Mouse (Mus musculus): ENCODE measurements around the gene Jak2.

DNA sequence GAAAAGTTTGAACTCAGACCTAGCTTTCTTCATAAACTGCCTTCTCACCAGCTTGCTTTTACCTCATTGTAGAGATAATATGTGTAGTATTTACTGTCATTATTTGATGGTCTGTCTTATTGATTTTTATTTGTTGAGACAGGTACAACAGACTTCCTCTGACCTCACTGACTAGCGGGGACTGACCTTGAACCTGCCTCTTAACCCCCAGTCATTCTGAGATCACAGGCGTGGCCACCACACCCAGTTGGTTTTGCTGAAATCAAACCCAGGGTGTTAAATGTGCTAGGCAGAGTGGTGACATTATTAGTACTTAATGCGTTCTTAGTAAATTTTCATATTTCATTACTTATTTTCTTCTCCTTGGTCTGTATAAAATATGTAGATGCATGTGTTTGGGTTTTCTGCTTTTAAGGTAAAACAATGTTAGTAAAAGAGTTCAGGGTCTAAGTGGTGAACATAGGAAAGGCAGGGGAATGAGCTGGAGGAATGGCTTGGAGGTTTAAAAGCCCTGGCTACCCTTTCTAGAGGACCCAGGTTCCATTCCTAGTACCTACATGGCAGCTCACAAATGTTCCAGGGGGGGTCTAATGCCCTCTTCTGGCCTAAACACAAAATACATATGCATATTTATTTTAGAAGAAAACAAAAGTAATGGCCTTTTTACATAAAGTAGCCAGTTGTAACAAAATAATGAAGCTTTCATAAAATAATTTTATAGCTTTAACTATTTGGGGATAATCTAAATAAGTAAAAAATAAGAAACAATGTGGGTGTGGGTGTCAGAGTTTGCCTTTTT, 20.6 kb downstream of the Jak2 start:
- TF ChIP-seq EP300 (IDR thresholded peaks at IDR 0.05; ENCODE audit: low read depth in 1 of 2, low read length in 2 of 2) = no peak
- peak; percentile 42 to 84 (median 49) for TF ChIP-seq CTCF (IDR thresholded peaks at IDR 0.05 in 2 of 3, conservative IDR thresholded peaks at IDR 0.05 in 1 of 3; ENCODE audit: control insufficient read depth in 1 of 3, insufficient read depth in 1 of 3, low read depth in 2 of 3, low read length in 3 of 3, poor library complexity in 1 of 3, severe bottlenecking in 1 of 3)
- TF ChIP-seq POLR2AphosphoS5 (IDR thresholded peaks at IDR 0.05; ENCODE audit: borderline replicate concordance, low read depth, low read length) = no peak
- 0 out of 2 replicates have a peak, but pooled peaks have one; percentile 55 for TF ChIP-seq MXI1 (IDR thresholded peaks at IDR 0.05; ENCODE audit: low read depth, low read length)
- TF ChIP-seq POLR2A (IDR thresholded peaks at IDR 0.05; ENCODE audit: control insufficient read depth in 1 of 2, insufficient read depth in 1 of 2, low read depth in 1 of 2, low read length in 2 of 2, poor library complexity in 1 of 2) = no peak
- TF ChIP-seq MEF2A (IDR thresholded peaks at IDR 0.05; ENCODE audit: extremely low read depth, insufficient replicate concordance, low read depth, low read length, poor library complexity, severe bottlenecking) = no peak
- TF ChIP-seq GATA1 (IDR thresholded peaks at IDR 0.05; ENCODE audit: low read depth, low read length) = no peak
- TF ChIP-seq SIN3A (IDR thresholded peaks at IDR 0.05; ENCODE audit: low read length) = no peak
- TF ChIP-seq HCFC1 (IDR thresholded peaks at IDR 0.05; ENCODE audit: low read depth, low read length) = 0 out of 2 replicates have a peak, but pooled peaks have one; percentile 29
- TF ChIP-seq BHLHE40 (IDR thresholded peaks at IDR 0.05; ENCODE audit: borderline replicate concordance, low read depth, low read length) = no peak
- peak; percentile 41; the same call in 1 of the 2 replicates for TF ChIP-seq ZKSCAN1 (IDR thresholded peaks at IDR 0.05; ENCODE audit: low read depth, low read length)
- no peak for TF ChIP-seq GABPA (IDR thresholded peaks at IDR 0.05; ENCODE audit: low read depth, low read length)

Data from MEL (cell line).